Mouse (Mus musculus) heart, embryonic 14.5 days (tissue): ENCODE data around the gene Klf7. TPM values are rescaled to one million over a fixed set of nuclear protein-coding genes. Genes with fewer than 3 reads are reported as not detected.

ENCODE experiments used
- ATAC-seq: fragments of 200-750 bp; cut with Nextera tagmentation; 2 replicates; pipeline ENCODE4 v1.8.0; 2017; ENCODE audit warnings: low read depth, moderate TSS enrichment; ENCODE audit not compliant: insufficient number of reproducible peaks, insufficient read depth, low FRiP score
- H3K27ac ChIP-seq, 2 experiments: fragments of 200-500 bp in 1 of 2; fragments of 300-500 bp in 1 of 2; sonication (generic) in 1 of 2; replicated peaks in 1 of 2; 2 replicates each; pipeline ENCODE4 v1.5.1; 2012 to 2014; ENCODE audit warnings: low read depth in 2 of 2, low read length in 2 of 2, control low read depth in 1 of 2, mild to moderate bottlenecking in 1 of 2, mixed read lengths in 1 of 2; ENCODE audit not compliant: control insufficient read depth in 1 of 2, insufficient read depth in 1 of 2
- H3K27me3 ChIP-seq: fragments of 300-500 bp; sonication (generic); 2 replicates; pipeline ENCODE4 v1.6.1; 2014; ENCODE audit warnings: mild to moderate bottlenecking, low read length, control low read depth; ENCODE audit not compliant: control insufficient read depth, insufficient read depth
- H3K36me3 ChIP-seq: fragments of 300-500 bp; sonication (generic); 2 replicates; pipeline ENCODE4 v1.6.1; 2014; ENCODE audit warnings: mild to moderate bottlenecking, control low read depth, low read length, mixed read lengths; ENCODE audit not compliant: control insufficient read depth, insufficient read depth
- H3K4me1 ChIP-seq, 2 experiments: fragments of 200-500 bp in 1 of 2; fragments of 300-500 bp in 1 of 2; sonication (generic) in 1 of 2; 2 replicates each; pipeline ENCODE4 v1.6.1; 2012 to 2014; ENCODE audit warnings: low read length in 2 of 2, control low read depth in 1 of 2, mixed read lengths in 1 of 2; ENCODE audit not compliant: control insufficient read depth in 2 of 2, insufficient read depth in 2 of 2
- H3K4me2 ChIP-seq: fragments of 300-500 bp; sonication (generic); 2 replicates; pipeline ENCODE4 v1.6.1; 2014; ENCODE audit warnings: mild to moderate bottlenecking, low read length
- H3K4me3 ChIP-seq, 2 experiments: fragments of 200-500 bp in 1 of 2; fragments of 300-500 bp in 1 of 2; sonication (generic) in 1 of 2; 2 replicates each; pipeline ENCODE4 v1.5.1; 2012 to 2014; ENCODE audit warnings: low read length in 2 of 2, mild to moderate bottlenecking in 2 of 2, control low read depth in 1 of 2, low read depth in 1 of 2, moderate library complexity in 1 of 2; ENCODE audit not compliant: control insufficient read depth in 1 of 2, insufficient read depth in 1 of 2
- H3K9ac ChIP-seq: fragments of 300-500 bp; sonication (generic); 2 replicates; pipeline ENCODE4 v1.6.1; 2014; ENCODE audit warnings: mild to moderate bottlenecking, low read length
- H3K9me3 ChIP-seq: fragments of 300-500 bp; sonication (generic); 2 replicates; pipeline ENCODE4 v1.6.1; 2016; ENCODE audit warnings: low read length, control low read depth; ENCODE audit not compliant: control insufficient read depth
- WGBS: fragments of 180-500 bp; shearing (Covaris S2); extraction: QIAGEN DNeasy Blood & Tissue Kit; methylation state at CpG from one replicate; pipeline ENCODE4 v1.1.7; 2014; 5-methylcytosine and 5-hydroxymethylcytosine counted together
- polyA plus RNA-seq: library from polyadenylated mRNA; unstranded; fragments of >200 nt; fragmentation: Nextera tagmentation; extraction: Ambion mirVana; gene quantifications from 2 replicates; pipeline ENCODE4 v1.2.1, GENCODE M21; 2014

The Klf7 gene
- polyA plus RNA-seq, 1 experiment from 2014 or later = 15.6 TPM

GRCm38 (mm10) chr1:64046802-64047156, 75.3 kb downstream of the Klf7 start:
- Histone ChIP-seq H3K36me3 (peaks cover 4% of the 10 kb centered on the region; the same call in 1 of the 2 replicates), H3K27ac (no peak overlapping the region), H3K9ac (no peak overlapping the region), H3K4me2 (no peak overlapping the region), H3K4me1 (peaks cover 0 to 16% of the 10 kb centered on the region in 2 experiments; a peak in 2 of 4 replicates), H3K4me3 (no peak overlapping the region), H3K9me3 (no peaks in the 10 kb centered on the region), H3K27me3 (no peaks in the 10 kb centered on the region)
- ATAC-seq = no peak

DNA sequence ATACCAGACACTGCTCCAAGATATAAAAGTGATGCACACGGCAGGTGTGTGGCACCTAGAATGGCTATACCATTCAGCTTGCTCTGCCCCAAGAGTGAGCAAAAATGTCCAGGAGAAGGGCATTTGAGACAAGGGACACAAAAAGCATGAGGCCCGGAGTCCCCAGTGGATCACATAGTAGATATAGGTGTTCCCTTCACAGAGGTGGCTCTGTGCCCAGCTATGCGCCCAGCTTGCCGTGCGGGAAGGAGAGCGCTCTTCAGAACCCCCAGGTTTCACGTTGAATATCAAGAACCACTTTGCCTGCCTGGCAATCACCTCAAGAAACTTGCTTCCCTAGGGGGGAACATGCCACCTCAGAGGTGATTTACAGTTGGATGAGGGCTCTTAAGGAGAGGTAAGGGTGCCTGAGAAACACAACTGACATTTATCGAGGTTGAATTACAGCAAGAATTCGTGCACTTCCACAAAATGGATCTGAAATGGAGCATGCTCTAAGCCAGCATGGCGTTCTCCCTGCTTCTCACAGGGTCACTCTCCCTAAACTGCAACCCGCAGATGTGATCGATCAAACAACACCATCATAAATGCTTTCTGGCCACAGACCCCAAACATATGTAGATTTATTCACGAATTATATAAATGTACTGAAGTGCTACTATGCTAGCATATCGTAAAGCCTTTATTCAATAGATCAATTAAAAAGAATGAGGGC, 75.8 kb downstream of the Klf7 start:
- Histone ChIP-seq H3K4me3 (no peak overlapping the region), H3K27ac (no peak overlapping the region), H3K4me1 (peaks cover 0 to 20% of the 10 kb centered on the region in 2 experiments; a peak in 3 of 4 replicates), H3K9ac (no peak overlapping the region), H3K27me3 (no peaks in the 10 kb centered on the region), H3K4me2 (no peak overlapping the region), H3K36me3 (peaks cover 8% of the 10 kb centered on the region; the same call in 1 of the 2 replicates), H3K9me3 (no peaks in the 10 kb centered on the region)
- no peak for ATAC-seq
- 84% methylated on average over 14 of the region's 14 CpGs for WGBS

DNA sequence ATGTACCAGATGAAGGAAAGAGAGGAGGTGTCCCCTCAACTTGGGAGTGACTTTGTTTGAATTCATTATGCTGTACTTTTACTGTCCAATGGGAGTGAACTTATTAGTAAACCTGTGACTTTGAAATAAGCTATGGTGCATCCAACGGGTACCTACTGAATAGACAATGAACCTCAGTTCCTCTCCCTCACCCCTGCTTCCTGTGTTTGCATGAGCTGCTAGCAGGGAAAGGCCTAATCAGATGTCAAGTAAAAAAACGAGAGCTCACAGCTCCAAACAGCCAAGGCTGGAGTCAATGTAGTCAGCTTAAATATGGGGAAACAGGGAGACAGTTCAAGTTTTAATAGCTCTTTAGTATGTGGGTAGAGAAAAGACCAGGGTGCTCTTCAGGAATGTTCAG, 77.5 kb downstream of the Klf7 start:
- Histone ChIP-seq H3K4me3 (no peak overlapping the region), H3K9ac (no peak overlapping the region), H3K27me3 (no peaks in the 10 kb centered on the region), H3K9me3 (no peaks in the 10 kb centered on the region), H3K36me3 (peaks cover 8% of the 10 kb centered on the region; the same call in 1 of the 2 replicates), H3K27ac (no peak overlapping the region), H3K4me2 (no peak overlapping the region), H3K4me1 (peaks cover 13 to 36% of the 10 kb centered on the region in 2 experiments)
- 45% methylated on average over 2 of the region's 2 CpGs for WGBS
- ATAC-seq = no peak

DNA sequence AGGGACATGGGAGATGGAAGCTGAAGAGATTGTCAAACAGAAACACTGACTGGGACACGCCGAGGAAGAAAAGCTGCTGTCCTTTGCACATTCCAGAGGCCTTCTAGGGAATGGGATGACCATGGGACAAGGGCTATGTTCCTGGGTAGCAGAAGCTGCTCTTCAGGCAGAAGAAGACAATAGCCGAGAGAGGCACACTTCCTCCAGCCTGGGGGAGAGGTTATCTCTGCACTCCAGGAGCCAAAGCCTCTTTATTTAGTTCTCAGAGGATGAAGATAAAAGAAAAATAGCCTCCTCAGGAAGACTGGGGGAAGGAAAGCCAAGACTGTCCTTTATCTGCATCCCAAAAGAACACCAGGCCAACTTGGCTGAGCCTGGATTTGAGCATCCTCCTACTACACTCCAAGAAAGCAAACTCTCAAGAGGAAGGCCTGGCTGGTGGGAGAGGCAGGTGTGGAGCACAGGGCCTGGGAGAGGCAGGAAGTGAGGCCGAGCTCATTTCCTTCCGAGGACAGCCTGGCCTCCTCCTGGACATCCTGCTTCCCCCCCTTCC, 81.2 kb downstream of the Klf7 start:
- peak overlapping the region; percentile 43; the same call in 1 of the 2 replicates for H3K4me2 ChIP-seq
- H3K27ac ChIP-seq = peak overlapping the region; percentile 83 to 87
- peaks cover 8% of the 10 kb centered on the region; the same call in 1 of the 2 replicates for H3K36me3 ChIP-seq
- no peaks in the 10 kb centered on the region for H3K27me3 ChIP-seq
- H3K4me3 ChIP-seq = no peak overlapping the region
- peak; percentile 54 for ATAC-seq
- H3K4me1 ChIP-seq = peaks cover 25 to 58% of the 10 kb centered on the region in 2 experiments
- H3K9ac ChIP-seq = no peak overlapping the region
- 30% methylated on average over 5 of the region's 5 CpGs for WGBS
- H3K9me3 ChIP-seq = no peaks in the 10 kb centered on the region

GRCm38 (mm10) chr1:64040061-64040686, 81.9 kb downstream of the Klf7 start:
- WGBS = 36% methylated on average over 10 of the region's 10 CpGs
- peaks cover 26 to 64% of the 10 kb centered on the region in 2 experiments for H3K4me1 ChIP-seq
- no peaks in the 10 kb centered on the region for H3K9me3 ChIP-seq
- no peak overlapping the region for H3K4me3 ChIP-seq
- peak; percentile 69 for ATAC-seq
- no peaks in the 10 kb centered on the region for H3K27me3 ChIP-seq
- peaks cover 11% of the 10 kb centered on the region for H3K36me3 ChIP-seq
- H3K9ac ChIP-seq = no peak overlapping the region
- peak overlapping the region; percentile 83 to 87 for H3K27ac ChIP-seq
- H3K4me2 ChIP-seq = peak overlapping the region; percentile 43

DNA sequence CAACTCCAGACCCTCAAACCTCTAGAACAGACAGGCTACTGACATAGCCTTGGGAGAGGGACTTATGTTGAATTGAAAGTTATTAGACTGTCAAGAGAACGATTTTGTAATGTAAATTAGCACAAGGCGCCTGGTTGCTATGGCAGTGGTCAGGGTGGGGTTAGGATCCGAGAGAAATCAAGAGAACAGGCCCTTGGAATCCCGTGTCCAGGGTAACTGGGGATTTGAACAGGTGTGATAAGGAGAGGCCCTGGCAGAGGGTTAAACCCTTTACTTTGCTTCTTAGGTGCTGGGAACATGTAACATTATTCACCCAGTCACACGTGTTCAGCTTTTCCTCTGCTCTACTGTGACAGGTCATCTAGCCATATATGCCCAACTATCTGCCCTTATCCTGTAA, 83.7 kb downstream of the Klf7 start:
- Histone ChIP-seq H3K4me1 (peaks cover 27 to 60% of the 10 kb centered on the region in 2 experiments), H3K4me2 (no peak overlapping the region), H3K27ac (no peak overlapping the region), H3K4me3 (no peak overlapping the region), H3K9ac (no peak overlapping the region), H3K9me3 (no peaks in the 10 kb centered on the region), H3K36me3 (peaks cover 28% of the 10 kb centered on the region), H3K27me3 (no peaks in the 10 kb centered on the region)
- no peak for ATAC-seq
- 62% methylated on average over 5 of the region's 5 CpGs for WGBS

GRCm38 (mm10) chr1:64037800-64038199, 84.3 kb downstream of the Klf7 start:
- H3K4me3 ChIP-seq = no peak overlapping the region
- no peak overlapping the region for H3K27ac ChIP-seq
- H3K36me3 ChIP-seq = peaks cover 33% of the 10 kb centered on the region
- H3K27me3 ChIP-seq = no peaks in the 10 kb centered on the region
- WGBS = 85% methylated on average over 6 of the region's 6 CpGs
- H3K9me3 ChIP-seq = no peaks in the 10 kb centered on the region
- H3K4me2 ChIP-seq = no peak overlapping the region
- no peak overlapping the region for H3K9ac ChIP-seq
- no peak for ATAC-seq
- peaks cover 27 to 60% of the 10 kb centered on the region in 2 experiments for H3K4me1 ChIP-seq
